Mouse (Mus musculus) neural tube, embryonic 11.5 days (tissue): ENCODE measurements around the gene Hoxc9. TPM values are rescaled to one million over a fixed set of nuclear protein-coding genes. Genes with fewer than 3 reads are reported as not detected.

Source experiments
- ATAC-seq: fragments of 200-750 bp; cut with Nextera tagmentation; 2 replicates; pipeline ENCODE4 v1.8.0; 2017; ENCODE audit warnings: moderate number of reproducible peaks, mild to moderate bottlenecking, moderate TSS enrichment, moderate library complexity; ENCODE audit not compliant: insufficient read depth, low FRiP score, low TSS enrichment
- DNase-seq: peaks from one replicate; pipeline ENCODE4 v3.0.0-alpha.2; 2015; ENCODE audit warnings: low spot score
- H3K27ac ChIP-seq: fragments of 300-500 bp; sonication (generic); 2 replicates; pipeline ENCODE4 v1.5.1; 2014; ENCODE audit warnings: low read depth, mild to moderate bottlenecking, low read length
- H3K27me3 ChIP-seq: fragments of 300-500 bp; sonication (generic); 2 replicates; pipeline ENCODE4 v1.6.1; 2014; ENCODE audit warnings: mild to moderate bottlenecking, low read length, mixed read lengths; ENCODE audit not compliant: control insufficient read depth, insufficient read depth
- H3K36me3 ChIP-seq: fragments of 300-500 bp; sonication (generic); 2 replicates; pipeline ENCODE4 v1.6.1; 2014; ENCODE audit warnings: mild to moderate bottlenecking, low read length, moderate library complexity, mixed read lengths; ENCODE audit not compliant: control insufficient read depth, insufficient read depth
- H3K4me1 ChIP-seq: fragments of 300-500 bp; sonication (generic); 2 replicates; pipeline ENCODE4 v1.6.1; 2014; ENCODE audit warnings: low read length, mixed read lengths; ENCODE audit not compliant: control insufficient read depth, insufficient read depth
- H3K4me2 ChIP-seq: fragments of 300-500 bp; sonication (generic); 2 replicates; pipeline ENCODE4 v1.6.1; 2014; ENCODE audit warnings: low read depth, mild to moderate bottlenecking, moderate library complexity
- H3K4me3 ChIP-seq: fragments of 300-500 bp; sonication (generic); 2 replicates; pipeline ENCODE4 v1.5.1; 2014; ENCODE audit warnings: low read depth, low read length
- H3K9ac ChIP-seq: fragments of 300-500 bp; sonication (generic); 2 replicates; pipeline ENCODE4 v1.6.1; 2014; ENCODE audit warnings: mild to moderate bottlenecking, low read length
- H3K9me3 ChIP-seq: fragments of 300-500 bp; sonication (generic); 2 replicates; pipeline ENCODE4 v1.6.1; 2016; ENCODE audit warnings: low read length; ENCODE audit not compliant: control insufficient read depth
- WGBS: fragments of 180-500 bp; shearing (Covaris S2); extraction: QIAGEN DNeasy Blood & Tissue Kit; methylation state at CpG from one replicate; pipeline ENCODE4 v1.1.7; 2014; 5-methylcytosine and 5-hydroxymethylcytosine counted together
- polyA plus RNA-seq: library from polyadenylated mRNA; unstranded; fragments of >200 nt; fragmentation: Nextera tagmentation; extraction: Ambion mirVana; gene quantifications from 2 replicates; pipeline ENCODE4 v1.2.1, GENCODE M21; 2014

Gene Hoxc9
- polyA plus RNA-seq, 1 experiment from 2014 or later: 36.1 TPM

DNA sequence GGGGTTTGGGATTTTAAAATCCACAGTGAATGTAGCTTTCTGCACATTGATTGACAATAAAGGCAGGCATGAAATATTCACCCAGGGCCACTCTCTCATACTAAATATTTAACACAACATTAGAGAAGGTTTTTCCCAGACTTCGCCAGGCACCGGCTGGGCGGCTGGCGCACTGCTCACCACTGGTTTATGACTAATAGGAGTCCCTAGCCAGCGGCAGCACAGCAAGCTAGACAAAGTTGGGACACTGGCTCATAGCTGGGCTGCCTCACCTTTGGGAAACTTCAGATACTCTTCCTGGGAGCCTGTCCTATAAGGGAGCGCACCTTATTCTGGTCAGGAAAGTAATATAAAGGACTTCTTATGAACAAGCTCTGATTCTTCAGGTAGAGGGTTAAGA is 22.7 kb upstream of the Hoxc9 start:
- Histone ChIP-seq H3K9ac (peak overlapping the region; percentile 23), H3K36me3 (no peaks in the 10 kb centered on the region), H3K9me3 (no peaks in the 10 kb centered on the region), H3K4me3 (no peak overlapping the region; the same call in 1 of the 2 replicates), H3K27me3 (peaks cover 100% of the 10 kb centered on the region), H3K4me2 (peak overlapping the region; percentile 19), H3K4me1 (no peaks in the 10 kb centered on the region), H3K27ac (no peak overlapping the region)
- DNase-seq (no peak), ATAC-seq (no peak)
- 4% methylated on average over 6 of the region's 6 CpGs for WGBS

DNA sequence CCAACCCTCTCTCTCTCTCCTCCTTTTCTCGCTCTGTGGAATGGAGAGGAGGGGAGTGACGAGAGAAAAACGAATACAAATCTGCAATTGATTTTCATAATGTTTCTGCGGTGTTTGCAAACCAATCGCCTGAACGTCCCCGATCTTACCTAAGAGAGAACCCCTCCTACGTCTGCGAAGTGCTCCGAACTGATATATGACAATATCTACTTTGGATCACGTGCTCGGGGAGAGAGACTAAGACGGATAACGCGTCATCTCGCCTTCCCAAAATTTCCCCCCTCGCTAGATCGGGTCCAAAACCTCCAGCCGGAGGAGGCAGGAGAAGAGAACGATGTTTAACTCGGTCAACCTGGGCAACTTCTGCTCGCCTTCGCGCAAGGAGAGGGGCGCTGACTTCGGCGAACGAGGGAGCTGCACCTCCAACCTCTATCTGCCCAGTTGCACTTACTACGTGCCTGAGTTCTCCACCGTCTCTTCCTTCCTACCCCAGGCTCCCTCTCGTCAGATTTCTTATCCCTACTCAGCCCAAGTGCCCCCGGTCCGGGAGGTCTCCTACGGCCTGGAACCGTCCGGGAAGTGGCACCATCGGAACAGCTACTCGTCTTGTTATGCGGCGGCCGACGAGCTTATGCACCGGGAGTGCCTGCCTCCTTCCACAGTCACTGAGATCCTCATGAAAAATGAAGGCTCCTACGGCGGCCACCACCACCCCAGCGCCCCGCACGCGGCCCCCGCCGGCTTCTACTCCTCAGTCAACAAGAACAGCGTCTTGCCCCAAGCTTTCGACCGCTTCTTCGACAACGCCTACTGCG is 21.8 kb upstream of the Hoxc9 start, which contains the start of gene Hoxc11:
Gene Hoxc11, plus strand, starts transcription at position 236 of the 815 bp plus-strand sequence.
- Histone ChIP-seq H3K4me3 (peak within 1 kb of the TSS; percentile 42), H3K4me2 (peak within 1 kb of the TSS; percentile 31), H3K27ac (peak within 1 kb of the TSS; percentile 27; the same call in 1 of the 2 replicates), H3K36me3 (no peaks in the 10 kb centered on the region), H3K27me3 (peaks cover 98% of the 10 kb centered on the region), H3K4me1 (no peaks in the 10 kb centered on the region), H3K9me3 (no peaks in the 10 kb centered on the region), H3K9ac (peak within 1 kb of the TSS; percentile 70)
- no peak for DNase-seq
- ATAC-seq: no peak
- WGBS: under 1% methylated on average over 56 of the region's 57 CpGs

DNA sequence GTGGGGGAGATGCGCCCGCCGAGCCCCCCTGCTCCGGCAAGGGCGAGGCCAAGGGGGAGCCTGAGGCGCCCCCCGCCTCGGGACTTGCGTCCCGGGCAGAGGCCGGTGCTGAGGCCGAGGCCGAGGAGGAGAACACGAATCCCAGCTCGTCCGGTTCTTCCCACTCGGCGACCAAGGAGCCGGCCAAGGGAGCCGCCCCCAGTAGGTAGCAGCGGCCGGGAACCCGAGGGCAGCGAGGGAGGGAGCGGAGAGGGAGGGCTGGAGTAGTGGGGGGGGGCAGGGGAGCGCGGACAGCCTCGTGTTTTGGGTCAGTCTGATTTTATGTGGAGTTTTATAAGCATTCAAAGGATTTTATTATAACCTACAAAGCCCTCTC is 21.2 kb upstream of the Hoxc9 start:
- Histone ChIP-seq H3K4me2 (peak overlapping the region; percentile 31), H3K4me3 (peak overlapping the region; percentile 42), H3K9ac (peak overlapping the region; percentile 70), H3K27me3 (peaks cover 98% of the 10 kb centered on the region), H3K4me1 (no peaks in the 10 kb centered on the region), H3K27ac (peak overlapping the region; percentile 27; the same call in 1 of the 2 replicates), H3K9me3 (no peaks in the 10 kb centered on the region), H3K36me3 (no peaks in the 10 kb centered on the region)
- no peak for ATAC-seq
- DNase-seq: no peak
- under 1% methylated on average over 28 of the region's 28 CpGs for WGBS

DNA sequence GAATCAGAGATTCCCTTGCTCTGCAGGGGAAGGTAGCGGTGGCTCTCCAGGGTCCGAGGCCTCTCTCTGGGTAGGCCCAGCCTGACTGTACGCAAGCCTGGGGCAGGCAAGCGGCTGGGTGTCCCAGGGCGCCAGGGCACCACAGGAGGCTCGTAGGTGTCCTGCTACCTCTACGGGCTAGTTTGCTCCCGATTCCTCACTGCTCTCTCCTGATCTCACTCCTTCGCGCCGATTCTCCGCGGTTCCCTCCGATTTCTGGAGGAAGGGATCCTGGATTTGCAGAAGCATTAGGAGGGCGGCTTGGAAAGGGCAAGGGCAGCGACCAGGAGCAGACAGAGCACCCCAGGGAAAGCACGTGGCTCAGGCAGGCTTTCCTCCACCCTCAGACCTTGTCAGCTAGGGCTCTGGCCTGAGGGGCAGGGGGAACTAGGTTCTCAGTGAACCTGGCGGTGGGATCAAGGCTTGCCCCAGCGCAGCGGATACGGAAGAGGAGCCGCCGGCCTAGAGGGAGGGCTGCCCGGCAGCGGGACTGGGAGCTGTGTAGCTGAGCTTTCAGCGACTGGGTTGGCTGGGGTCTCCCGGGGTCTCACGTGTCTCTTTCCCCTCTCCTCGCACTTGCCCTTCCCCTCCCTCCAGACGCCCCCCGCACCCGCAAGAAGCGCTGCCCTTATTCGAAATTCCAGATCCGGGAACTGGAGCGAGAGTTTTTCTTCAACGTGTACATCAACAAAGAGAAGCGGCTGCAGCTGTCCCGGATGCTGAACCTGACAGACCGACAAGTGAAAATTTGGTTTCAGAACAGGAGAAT is 20.2 kb upstream of the Hoxc9 start:
- DNase-seq (no peak), ATAC-seq (no peak)
- H3K9ac ChIP-seq: peak overlapping the region; percentile 70

DNA sequence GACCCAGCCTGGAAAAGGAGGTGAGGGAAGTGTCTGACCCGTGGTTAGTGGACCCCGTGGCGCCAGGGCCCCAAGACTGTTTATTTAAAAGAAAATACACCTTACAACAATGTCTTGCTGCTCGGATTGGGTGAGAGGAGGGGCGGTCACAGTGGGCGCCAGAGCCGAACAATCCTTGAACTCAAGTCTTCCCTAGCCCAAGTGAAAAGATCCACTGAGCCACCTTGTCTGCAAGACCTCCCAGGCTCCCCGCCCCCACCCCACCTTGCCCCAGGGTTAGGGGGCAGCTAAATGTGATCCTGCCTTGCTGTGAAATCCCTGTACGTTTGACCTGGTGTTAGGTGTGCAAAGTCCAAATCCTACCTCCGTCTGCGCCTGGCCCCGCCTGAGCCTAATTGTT is 19.3 kb upstream of the Hoxc9 start:
- no peaks in the 10 kb centered on the region for H3K36me3 ChIP-seq
- H3K9ac ChIP-seq: peak overlapping the region; percentile 70
- ATAC-seq (no peak), DNase-seq (no peak)
- peak overlapping the region; percentile 42 for H3K4me3 ChIP-seq
- no peaks in the 10 kb centered on the region for H3K4me1 ChIP-seq
- H3K27me3 ChIP-seq: peaks cover 98% of the 10 kb centered on the region
- H3K4me2 ChIP-seq: peak overlapping the region; percentile 39
- H3K9me3 ChIP-seq: no peaks in the 10 kb centered on the region
- H3K27ac ChIP-seq: no peak overlapping the region
- 1% methylated on average over 12 of the region's 12 CpGs for WGBS

More for the DNA sequence above, 20.2 kb upstream of the Hoxc9 start:
- Histone ChIP-seq H3K9me3 (no peaks in the 10 kb centered on the region), H3K4me2 (peak overlapping the region; percentile 39), H3K27ac (peak overlapping the region; percentile 11; the same call in 1 of the 2 replicates), H3K27me3 (peaks cover 98% of the 10 kb centered on the region), H3K4me3 (peak overlapping the region; percentile 42), H3K36me3 (no peaks in the 10 kb centered on the region), H3K4me1 (no peaks in the 10 kb centered on the region)
- under 1% methylated on average over 38 of the region's 40 CpGs for WGBS

DNA sequence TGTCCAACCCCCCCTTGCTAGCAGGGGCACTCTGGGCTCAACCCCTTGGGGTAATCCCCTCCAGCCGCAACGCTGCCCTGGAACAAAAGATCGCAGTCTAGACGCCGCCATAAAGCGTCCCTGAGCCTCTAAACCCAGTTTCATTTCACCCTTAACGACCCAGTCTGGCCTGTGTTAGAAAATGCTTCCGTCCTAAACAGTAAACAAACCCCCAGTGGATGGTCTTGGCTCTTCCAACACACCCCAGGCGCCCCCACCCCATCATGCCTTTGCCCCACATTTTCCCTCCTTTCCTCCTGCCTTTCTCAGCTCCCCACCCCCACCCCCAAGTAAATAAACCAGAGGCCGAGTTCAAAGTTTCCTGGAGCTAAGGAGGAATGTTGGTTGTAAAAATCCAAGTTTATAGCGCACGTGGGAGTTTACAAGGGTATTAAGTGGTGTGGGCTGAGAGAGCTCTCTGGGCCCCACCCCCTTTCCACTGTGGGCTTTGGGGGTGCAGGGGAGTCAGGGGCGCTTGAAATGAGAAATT is 16.5 kb upstream of the Hoxc9 start:
- peak overlapping the region; percentile 50 for H3K9ac ChIP-seq
- DNase-seq: no peak
- peak overlapping the region; percentile 24 for H3K27ac ChIP-seq
- peak overlapping the region; percentile 15; the same call in 1 of the 2 replicates for H3K4me3 ChIP-seq
- H3K9me3 ChIP-seq: no peaks in the 10 kb centered on the region
- WGBS: 1% methylated on average over 13 of the region's 13 CpGs
- peaks cover 94% of the 10 kb centered on the region for H3K27me3 ChIP-seq
- H3K4me2 ChIP-seq: peak overlapping the region; percentile 26
- no peaks in the 10 kb centered on the region for H3K4me1 ChIP-seq
- H3K36me3 ChIP-seq: no peaks in the 10 kb centered on the region
- ATAC-seq: no peak

DNA sequence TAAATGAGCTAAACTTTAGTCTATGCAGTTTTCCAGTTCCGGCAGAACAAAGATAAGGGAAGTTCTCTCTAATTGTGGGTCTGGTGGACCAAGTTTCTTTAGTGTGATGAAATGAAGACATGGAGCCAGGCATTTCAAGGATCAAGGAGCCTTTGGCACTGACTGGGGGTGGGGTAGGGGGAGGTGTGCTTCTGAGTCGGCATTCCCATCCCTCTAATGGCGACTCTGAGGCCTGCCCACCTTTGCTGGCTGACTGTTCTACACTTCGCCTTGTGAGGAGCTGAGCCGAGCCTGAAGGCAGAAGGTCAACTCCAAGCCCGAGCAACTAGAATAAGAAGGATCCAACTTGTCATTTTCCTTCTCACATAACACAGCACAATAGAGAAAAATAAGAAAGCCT is 14.5 kb upstream of the Hoxc9 start:
- Histone ChIP-seq H3K9ac (peak overlapping the region; percentile 35), H3K27me3 (peaks cover 93% of the 10 kb centered on the region), H3K4me3 (peak overlapping the region; percentile 21), H3K4me2 (peak overlapping the region; percentile 39), H3K4me1 (no peaks in the 10 kb centered on the region), H3K36me3 (no peaks in the 10 kb centered on the region), H3K9me3 (no peaks in the 10 kb centered on the region), H3K27ac (peak overlapping the region; percentile 15; the same call in 1 of the 2 replicates)
- DNase-seq (no peak), ATAC-seq (no peak)
- WGBS: 2% methylated on average over 6 of the region's 6 CpGs

DNA sequence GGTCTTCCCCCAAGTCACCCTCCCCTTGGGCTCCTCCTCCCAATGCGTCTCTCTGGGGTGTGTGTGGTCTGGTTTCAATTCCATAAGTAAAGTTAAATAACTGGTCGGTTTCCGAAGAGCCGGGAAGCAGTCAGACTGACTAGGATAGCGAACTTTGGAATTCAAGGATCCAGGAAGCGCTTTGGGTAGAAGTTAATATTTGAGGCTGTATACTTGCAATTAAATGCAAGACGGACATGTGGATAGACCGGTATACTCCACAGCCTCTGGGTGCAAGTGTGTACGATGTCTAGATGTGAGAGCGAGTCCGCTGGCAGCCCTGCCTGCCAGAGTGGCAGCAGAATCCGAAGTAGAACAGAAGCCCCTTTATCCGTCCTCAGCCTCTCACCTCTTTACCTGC is 13.7 kb upstream of the Hoxc9 start:
- DNase-seq: no peak
- Histone ChIP-seq H3K9ac (peak overlapping the region; percentile 55), H3K4me2 (peak overlapping the region; percentile 57), H3K27ac (peak overlapping the region; percentile 29; the same call in 1 of the 2 replicates), H3K27me3 (peaks cover 93% of the 10 kb centered on the region), H3K36me3 (no peaks in the 10 kb centered on the region), H3K4me1 (no peaks in the 10 kb centered on the region), H3K9me3 (no peaks in the 10 kb centered on the region), H3K4me3 (peak overlapping the region; percentile 28)
- ATAC-seq: no peak
- 1% methylated on average over 13 of the region's 13 CpGs for WGBS
